Mouse (Mus musculus) right cerebral cortex, postnatal 4 days (tissue): ENCODE results near the gene Phf12.

Source experiments
- DNase-seq: peaks from one replicate; pipeline ENCODE4 v3.0.0-alpha.2; 2022

The Phf12 gene

DNA sequence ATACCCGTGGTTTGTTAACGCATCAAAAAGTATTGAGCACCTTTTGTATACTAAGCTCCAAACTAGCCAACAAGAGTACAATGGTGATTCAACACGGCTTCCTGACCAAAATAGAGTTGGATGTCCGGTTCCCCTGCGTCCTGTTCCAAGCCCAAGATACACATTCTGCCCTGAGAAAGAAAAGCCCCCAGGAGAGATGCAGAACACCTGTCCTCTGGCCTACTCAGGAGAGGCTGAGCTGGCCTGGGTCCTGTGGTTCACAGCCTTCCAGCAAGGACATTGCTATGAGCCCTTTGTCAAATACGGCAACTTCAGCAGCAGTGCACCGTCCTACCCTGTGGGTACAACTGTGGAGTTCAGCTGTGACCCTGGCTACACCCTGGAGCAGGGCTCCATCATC, 9.0 kb upstream of the Phf12 start:
- DNase-seq = no peak

DNA sequence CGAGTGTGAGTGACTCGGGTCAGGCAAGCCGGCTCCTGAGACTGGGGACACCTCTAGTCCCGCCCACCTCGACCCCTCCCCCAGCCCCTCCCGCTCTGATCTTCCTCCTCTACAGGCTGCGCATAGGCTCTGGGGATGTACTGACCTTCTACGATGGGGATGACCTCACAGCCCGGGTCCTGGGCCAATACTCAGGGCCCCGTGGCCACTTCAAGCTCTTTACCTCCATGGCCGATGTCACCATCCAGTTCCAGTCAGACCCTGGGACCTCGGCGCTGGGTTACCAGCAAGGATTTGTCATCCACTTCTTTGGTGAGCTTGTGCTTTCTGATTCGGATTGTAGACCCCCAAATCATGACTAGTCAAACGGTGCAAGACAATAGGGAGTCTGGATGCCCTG, 8.2 kb upstream of the Phf12 start:
- DNase-seq = no peak

DNA sequence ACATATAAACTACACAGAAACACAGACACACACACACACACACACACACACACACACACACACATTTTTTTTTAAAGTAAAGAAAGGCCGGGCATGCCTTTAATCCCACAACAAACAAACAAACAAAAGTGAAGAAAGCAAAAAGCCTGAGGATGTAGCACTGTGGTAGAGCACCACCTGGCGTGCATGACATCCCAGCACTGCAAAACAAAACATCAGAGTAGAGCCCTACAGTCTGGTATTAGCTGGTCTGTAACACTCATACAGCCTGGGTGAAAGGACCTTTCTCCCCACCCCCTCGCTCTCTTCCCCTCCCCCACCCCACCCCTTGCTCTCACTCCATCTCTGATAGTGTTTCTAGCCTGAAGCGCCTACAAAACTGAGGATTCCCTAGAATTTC, 6.7 kb upstream of the Phf12 start:
- no peak for DNase-seq

DNA sequence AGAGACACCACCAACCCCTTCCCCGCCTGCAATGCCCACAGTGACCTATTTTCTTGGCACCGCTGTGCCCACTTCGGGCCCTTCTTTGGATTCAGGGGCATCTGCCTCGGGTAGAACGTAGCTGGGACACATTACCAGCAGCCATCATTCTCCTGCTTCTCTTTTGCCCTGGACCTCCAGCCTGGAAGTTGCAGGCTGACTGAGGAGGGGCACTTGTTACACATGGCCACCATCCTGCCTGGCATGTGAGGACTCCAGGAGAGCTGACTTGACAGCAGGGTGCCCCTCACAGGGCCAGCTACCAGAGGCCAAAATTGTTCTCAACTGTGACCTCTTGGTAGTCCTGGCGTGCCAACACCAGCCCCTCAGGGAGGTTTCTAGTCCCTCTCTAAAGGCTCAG, 4.4 kb upstream of the Phf12 start:
- DNase-seq = no peak

DNA sequence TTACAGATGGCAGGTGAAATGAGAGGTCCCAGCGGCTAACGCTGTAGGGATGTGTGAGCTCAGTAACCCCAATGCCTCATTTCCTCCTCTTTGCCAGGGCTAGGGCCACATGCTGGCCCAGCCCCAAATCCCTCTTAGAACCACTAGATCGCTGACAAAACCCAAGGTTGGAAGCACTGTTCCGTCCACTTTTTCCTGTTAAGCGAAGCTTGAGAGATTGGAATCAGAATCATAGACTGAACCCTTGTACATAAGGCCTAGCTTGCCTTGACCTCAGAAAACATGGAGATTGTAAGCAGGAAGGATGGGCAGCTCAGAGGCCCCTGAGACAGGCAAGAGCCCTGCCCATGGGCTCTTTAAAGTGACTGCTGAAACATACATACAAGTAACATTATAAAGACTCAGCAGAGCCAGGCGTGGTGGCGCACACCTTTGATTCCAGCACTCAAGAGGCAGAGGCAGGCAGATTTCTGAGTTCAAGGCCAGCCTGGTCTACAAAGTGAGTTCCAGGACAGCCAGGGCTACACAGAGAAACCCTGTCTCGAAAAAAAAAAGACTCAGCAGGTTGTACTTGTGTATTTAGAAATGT, 3.2 kb upstream of the Phf12 start:
- no peak for DNase-seq

DNA sequence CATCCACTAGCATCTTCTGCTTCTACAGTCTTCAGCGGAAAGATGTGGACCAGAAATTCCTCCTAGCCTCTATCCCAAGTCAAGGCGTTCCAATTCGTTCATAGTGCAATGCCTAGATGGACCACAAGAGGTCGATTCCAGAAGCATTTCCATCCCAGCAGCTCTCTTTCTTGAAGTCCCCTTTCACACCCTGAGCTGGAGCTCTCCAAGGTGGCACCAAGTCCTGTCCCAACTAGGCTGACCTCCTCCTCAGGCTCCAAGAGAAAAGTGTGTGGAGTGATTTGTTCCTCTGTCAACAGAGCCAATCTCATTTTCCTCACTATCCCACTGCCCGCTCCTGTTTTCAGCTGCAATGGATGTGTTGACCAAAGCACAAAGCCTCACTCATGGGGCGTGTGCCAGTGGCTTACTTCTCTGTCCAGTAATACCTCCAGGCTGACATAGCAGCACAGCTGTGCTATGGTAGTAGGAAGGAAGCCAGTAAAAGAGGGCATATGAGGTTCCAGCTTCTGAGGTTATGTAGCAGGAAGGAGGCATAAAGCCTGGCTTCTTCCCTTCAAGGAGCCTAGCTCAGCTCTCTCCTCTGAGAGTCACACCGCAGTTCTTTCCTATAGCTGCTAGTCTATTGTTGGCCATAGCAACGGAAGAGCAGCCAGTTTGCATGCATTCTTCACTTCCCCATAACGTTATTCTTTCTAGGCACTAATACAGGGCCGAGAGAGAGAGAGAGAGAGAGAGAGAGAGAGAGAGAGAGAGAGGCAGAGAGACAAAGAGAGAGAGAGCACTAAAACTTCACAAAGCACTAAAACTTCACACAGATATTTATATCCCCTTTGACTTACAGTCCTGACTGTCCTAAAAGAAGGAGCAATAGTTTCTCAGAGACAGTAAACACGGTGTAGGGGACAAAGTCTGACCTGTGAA, 2.0 kb upstream of the Phf12 start:
- DNase-seq = peak; percentile 58

DNA sequence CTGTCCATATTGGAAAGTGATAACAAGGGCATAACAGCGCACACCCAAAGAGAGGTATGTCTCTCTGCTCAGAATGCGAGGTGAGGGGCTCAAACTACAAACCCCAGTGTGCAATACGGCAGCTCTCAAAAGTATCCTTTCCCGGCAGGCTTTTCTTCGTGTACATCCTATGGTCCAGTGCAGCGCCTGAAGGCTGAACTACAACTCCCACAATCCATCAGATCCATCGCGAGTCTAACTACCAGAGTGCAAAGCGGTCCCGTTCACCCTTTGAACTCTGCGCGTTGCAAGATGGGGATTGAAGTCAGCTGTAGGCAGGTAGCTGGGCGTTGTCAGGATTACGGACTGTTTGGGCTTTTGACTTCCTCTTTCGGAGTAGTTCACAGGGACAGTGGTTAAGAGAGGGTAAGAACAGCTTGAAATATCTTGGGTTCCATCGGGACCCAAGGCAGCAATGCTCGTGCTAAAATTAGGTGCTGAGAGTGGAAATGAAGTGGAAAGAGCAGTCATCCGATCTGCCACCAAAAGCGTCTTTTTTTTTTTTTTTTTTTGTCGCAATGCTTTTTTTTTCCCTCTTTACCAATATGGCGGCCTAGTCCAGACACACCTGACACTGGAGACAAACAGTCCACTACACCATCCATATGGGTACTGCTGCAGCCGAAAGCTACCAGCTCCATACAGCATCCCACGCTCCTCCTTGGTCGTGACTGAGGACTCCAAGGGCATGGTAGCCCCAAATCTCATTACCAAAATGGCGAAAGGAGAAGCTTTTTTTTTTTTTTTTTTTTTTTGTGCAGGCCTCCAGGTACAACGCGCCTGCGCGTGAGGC, 729 bp upstream of the Phf12 start:
- peak; percentile 79 for DNase-seq

DNA sequence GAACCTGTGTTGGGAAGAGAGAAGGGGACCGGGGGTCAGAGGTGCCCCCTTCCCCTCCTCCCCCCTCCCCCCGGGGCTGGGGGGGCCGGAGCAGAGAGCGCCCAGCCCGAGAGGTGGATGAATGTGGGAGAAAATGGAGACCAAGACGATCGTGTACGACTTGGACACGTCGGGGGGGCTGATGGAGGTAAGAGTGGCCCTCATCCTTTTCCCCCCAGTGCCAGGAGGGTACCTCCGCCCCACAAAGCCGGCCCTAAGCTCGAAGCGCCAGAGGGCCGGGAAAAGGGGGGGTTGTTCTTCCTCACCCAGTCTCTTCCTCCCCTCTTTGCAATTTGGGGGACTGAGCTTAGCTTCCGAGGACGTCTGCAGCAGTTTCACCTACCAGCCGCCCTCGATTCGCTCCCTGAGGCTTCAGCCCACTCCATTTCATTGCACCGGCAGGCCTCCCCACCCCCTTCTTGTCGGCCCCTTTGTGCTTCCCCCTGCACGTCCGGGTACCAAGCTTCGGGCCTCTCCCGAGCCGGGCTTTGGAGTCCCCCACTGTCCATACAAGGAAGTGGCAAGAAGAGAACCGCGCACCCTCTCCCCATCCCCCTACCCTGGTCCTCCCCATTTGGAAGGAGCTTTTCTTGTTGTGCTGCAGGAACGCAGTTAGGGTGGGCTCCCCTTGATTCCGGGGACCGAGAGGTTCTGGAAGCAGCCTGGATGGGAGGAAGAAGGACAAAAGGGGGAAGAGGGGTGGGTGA, 810 bp downstream of the Phf12 start:
- peak; percentile 62 for DNase-seq

DNA sequence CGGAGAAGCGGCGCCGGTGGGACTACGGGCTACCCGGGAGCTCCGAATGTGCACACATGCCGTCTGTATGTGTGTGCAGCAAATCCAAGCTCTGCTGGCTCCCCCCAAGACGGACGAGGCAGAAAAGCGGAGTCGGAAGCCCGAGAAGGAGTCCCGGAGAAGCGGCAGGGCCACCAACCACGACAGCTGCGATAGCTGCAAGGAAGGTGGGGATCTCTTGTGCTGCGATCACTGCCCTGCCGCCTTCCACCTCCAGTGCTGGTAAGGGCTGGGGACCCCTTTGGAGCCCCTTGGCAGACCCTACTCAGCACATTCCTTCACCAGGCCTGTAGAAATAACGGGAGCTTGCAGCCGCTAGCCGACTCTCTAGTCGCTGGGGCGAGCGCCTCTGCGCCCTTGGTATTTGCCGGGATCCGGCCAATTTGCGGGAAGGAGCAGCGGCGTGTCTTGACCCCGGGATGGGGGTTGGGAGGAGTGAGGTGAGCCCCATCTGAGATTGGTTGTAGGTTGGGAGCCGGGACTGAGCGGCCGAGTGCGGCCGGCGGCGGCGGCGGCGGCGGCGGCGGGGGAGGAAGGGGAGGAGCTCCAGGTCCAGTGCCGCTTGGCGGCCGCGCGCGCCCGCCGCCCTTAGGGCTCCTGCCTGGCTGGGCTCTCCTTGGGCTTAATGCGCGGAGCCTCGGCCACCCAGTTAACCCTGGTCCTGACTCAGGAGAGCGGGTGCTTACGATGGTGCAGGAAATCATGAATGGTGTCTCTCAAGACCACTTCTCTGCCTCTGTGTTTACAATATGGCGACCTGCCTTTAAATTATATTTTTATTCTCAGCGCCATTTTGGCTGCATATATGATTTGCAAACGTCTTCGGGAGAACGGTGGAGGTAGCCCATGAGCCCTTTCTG, 1.6 kb downstream of the Phf12 start:
- DNase-seq = peak; percentile 62

DNA sequence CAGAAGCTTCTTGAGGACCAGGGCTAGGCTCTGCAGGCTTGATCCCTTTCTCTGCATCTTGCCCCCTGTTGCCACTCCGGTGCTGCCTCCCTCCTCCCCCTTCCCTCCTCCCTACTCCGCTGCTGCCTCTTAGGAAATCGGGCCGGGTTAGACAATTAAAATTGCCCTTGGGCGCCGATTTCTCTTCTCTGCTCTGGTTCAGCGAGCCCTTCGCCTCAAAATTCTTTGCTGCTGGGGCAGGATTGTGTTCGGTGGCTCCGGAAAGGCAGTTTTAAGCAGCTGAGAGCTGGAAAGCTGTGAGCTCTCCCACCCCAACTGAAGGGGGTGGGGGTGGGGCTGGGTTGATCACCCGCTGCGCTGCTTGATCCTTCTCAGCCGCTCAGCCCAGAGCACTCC, 2.3 kb downstream of the Phf12 start:
- peak; percentile 58 for DNase-seq

DNA sequence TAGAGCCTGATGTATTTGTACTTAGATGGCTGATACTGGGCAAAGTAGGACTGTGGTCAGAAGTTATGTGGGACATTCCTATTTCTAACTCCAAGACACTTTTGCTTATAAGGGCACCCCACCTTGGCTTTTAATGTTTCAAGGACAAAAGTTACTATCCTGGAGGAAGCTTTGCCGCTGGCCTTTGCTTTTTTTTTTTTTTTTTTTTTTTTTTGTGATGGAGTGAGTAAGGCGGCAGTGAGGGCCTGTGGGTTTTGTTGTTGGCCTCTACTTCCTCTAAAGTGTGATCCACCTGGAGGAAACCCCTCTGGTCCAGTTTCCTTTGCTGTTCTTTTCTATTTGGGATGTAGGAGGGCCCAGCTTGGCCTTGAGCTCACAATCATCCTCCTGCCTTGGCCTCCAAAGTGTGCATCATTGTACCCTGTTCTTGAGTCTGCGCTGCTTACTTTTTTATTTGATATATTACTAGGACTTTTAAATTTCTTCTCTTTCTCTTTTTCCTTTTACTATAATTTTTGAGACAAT, 3.0 kb downstream of the Phf12 start:
- DNase-seq = no peak

DNA sequence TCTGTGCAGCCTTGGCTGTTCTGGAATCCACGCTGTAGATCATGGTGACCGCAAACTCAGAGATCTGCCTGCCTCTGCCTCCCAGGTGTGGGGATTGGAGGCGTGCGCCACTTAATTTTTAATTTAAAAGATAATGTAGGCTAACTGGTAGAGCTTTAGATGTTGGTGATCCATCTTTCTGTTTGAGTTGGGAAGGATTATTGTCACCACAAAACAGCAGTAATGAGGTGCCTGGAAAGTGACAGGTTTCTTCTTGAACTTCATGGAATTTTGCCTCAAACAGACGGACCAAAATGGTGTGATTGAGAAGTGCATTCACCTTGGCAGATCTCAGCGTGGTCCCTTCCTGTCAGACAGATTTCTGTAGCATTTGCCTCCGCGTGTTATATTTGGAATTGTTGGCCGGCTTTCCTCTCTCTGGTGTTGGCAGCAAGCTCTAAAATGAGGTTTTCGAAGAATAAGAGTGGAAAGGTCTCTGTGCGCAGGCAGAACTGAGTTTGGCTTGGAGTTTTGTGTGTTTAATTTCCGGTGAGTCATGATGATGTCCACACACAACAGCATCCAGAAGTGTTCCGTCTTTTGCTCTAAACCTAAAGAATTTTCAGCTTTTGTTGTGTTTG, 6.6 kb downstream of the Phf12 start:
- no peak for DNase-seq

DNA sequence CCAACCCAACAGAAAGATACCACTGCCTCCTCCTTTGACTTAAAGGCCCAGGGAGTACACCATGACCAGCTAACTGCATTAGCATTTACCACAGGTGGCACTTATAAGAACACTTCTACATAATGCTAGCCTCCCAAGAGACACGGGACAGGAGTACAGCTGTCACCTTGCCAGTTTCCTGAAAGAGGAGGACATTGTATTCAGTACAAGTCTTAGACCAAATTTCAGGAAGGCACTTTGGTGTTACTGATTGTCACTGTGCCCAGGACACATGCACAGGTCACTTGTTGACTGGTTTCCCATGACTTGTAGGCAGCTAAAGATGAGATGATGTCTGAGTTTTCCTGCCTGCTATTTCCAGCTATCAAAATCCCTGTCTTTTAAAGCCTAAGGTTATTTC, 13.0 kb downstream of the Phf12 start:
- DNase-seq = no peak

DNA sequence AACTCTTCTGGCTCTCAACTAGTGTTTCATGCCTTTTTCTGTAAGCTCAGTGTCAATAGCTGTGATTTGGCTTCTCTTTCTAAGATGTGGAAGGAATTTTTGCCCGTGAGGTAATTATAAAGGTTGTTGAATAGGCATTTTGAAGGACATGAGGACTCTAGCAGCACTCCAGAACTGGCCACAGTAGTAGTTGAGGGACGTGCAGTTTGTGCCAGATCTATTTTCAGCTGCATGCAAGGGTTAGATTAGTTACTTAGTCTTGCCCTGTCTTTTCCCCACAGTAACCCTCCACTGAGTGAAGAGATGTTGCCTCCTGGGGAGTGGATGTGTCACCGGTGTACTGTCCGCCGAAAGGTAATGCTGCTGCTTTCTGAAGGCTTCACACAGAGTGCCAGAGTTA, 23.9 kb downstream of the Phf12 start:
- DNase-seq = no peak

DNA sequence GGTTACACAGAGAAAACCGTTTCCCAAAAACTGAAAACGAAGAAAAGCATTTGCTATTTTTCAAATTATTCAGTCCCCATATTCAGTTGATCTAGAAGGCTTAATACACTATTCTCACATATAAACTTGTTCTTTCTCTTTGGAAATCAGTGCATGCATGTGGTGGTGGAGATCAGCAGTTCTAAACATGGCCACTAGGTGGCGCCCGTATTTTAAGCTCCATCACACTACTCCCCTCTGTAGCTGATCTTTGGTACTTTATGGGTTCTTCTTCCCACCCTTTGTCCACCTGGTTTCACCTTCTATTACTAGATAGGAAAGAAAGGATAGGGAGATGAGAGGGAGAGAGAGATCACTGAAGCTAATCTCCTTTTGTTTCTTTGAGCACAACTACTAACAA, 37.1 kb downstream of the Phf12 start:
- DNase-seq = peak; percentile 86

DNA sequence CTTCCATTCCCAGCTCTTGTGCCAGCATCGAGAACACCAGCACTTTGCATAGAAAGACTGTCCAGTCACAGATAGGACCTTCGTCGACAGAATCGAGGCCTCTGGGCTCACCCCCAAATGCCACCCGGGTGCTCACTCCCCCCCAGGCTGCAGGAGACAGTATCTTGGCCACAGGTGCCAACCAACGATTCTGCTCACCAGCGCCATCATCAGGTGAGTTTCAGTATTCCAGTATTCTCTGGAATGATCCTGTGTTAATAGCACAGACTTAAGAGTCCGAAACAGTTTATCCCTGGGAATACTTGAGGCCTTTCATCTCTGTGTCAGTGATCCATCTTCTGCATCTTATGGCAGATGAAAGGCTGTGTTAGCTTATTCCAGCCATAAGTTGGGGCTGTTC, 41.1 kb downstream of the Phf12 start:
- DNase-seq = peak; percentile 65

DNA sequence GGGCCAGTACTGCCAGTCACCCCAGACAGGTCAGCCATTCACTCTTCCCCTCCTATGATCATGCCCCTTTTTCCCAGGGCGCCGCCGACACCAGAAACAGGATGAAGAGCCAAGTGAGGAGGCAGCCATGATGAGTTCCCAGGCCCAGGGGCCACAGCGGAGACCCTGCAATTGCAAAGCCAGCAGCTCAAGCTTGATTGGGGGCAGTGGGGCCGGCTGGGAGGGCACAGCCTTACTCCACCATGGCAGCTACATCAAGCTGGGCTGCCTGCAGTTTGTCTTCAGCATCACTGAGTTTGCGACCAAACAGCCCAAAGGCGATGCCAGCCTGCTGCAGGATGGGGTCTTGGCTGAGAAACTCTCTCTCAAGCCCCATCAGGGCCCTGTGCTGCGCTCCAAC, 46.7 kb downstream of the Phf12 start:
- DNase-seq = no peak

DNA sequence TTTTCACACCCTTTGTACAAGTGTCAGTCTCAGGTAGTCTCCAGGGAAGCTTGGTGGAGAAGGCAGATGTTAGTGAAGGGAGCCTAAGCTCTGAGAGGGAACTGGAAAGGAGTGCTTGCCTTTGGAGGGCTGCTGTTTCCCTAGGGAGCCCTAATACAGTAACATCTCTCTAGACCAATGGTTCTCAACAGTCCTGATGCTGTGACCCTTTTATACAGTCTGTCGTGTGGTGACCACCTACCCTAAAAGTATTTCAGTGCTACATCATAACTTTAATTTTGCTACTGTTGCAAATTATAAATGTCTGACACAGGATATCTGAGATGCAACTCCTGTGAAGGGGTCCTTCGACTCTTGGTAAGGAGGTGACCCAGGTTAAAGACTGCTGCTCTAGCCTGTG, 48.0 kb downstream of the Phf12 start:
- DNase-seq = no peak

DNA sequence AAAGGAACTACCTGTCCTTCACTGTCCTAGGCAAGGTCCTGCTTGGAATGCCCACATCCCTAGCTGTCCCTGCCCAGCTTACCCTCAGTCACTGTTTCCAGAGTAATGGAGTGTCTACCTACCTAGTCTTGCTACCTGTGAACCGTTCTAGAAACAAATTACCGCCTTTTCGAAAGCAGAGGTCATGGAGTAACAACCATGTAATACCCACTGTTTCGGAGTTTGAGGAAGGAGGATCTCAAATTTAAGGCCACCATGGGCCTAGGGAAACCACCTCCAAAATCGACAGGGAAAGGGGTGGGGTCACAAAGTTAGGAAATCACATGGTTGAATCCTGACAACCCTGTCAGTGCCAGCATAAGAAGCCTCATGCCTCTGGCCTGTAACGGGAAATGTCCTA, 48.8 kb downstream of the Phf12 start:
- DNase-seq = no peak

DNA sequence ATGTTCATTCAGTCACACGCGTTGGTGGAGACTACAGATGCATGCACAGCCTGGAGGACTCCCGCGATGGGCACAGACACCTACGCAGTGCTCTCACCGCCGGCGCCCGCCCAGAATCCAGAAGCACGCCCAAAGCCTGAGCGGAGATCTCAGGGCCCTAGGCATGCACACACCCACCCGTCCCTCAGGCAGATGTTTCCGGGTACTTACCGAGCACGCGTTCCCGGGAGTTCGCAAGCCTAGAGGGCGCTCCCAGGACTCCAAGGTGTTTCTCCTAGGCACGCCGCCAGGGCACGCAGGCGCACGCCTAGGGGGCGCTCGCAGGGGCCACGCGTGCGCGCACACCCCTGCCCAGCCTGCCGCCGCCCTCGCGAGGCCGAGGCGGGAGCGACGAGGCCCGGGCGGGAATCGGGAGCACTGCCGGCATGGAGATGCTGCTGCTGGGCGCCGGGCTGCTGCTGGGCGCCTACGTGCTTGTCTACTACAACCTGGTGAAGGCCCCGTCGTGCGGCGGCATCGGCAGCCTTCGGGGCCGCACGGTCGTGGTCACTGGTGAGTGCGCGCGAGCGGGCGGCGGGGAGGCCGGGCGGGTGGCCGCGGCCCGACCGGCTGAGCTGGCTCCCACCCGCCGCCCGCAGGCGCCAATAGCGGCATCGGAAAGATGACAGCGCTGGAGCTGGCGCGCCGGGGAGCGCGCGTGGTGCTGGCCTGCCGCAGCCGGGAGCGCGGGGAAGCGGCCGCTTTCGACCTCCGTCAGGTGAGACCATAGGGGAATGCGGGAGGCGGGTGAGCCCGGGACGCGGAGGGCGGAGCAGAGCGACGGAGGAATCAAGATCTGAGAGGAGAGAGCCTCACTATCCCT, 49.6 kb downstream of the Phf12 start, which contains the start of gene Dhrs13:
Gene Dhrs13, plus strand, starts transcription at position 334 of the 862 bp plus-strand sequence.
- DNase-seq = peak; percentile 95
